In the genomic region with DNA sequence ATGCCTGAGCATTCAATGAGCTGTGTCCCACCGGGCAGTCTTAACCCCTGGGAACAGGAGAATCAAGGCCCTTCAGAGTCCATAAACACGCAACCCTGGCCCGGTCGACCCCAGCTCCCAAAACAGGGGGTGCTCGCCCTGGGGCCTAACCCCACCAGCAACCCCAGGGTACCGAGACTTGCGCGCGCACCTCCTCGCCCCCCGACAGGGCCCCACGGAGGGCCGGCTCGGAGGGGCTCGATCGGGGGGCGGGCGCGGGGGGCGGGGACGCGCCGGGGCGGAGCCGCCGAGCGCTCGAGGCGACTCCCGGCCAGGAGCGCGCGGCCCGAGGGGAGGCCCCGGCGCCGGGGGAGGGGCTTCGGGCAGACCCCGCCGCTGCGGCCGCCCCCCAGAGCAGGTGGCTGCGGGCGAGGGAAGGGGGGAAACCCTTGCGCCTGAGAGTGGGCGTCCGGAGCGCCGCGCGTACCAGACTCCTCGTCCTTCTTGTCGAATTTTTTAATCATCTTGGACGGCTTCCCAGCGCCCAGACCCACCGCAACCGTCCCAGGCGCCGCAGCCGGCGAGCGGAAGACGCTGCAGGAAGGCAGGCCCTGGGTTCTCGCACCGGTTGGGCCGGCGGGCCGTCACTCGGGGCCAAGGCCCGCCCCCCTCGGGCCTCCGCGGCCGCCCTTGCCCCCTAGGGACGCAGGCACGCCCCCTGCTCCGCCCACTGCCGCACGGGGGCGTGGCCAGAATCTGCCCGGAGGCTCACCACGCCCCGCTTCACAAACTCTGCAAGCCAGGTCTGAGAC, we compare ENCODE assay signal across 8 mouse cellular contexts. TPM values are rescaled to one million over a fixed set of nuclear protein-coding genes. Genes with fewer than 3 reads are reported as not detected.
A peak's percentile ranks its signal among the peaks of the same experiment; 100 is the strongest.
DNase-seq lines count a peak whose midpoint lies in the region; ATAC-seq and TF ChIP-seq lines count a peak whose summit lies in the region.

Gene Copg2 (minus strand): TSS at position 600 of the 791 bp plus-strand sequence.

- peak; percentile 48; the same call in 1 of the 2 replicates for TF ChIP-seq POLR2A in lung, adult 2 months (IDR thresholded peaks at IDR 0.05; ENCODE audit: borderline replicate concordance, extremely low read depth, low read depth, low read length)

- H3K4me1 ChIP-seq in forebrain, embryonic 15.5 days, result peaks cover 15% of the 10 kb centered on the region
- 0 out of 2 replicates have a peak, but pooled peaks cover 2% of the 10 kb centered on the region for H3K4me1 ChIP-seq in lung, adult 2 months (ENCODE audit: control insufficient read depth, insufficient read depth, low read length)

- peak within 1 kb of the TSS; percentile 64 for H3K4me2 ChIP-seq in forebrain, embryonic 15.5 days (replicated peaks)

- no peaks in the 10 kb centered on the region for H3K9me3 ChIP-seq in forebrain, embryonic 15.5 days

- under 1% methylated on average over 77 of the region's 83 CpGs for WGBS in forebrain, embryonic 15.5 days
- WGBS in lung, adult 2 months, result under 1% methylated on average over 68 of the region's 83 CpGs

- H3K36me3 ChIP-seq in forebrain, embryonic 15.5 days, result no peaks in the 10 kb centered on the region

- intact Hi-C loops in heart, postnatal 25 days (cut with DNase I), result no loop called here

- peak; percentile 91 for DNase-seq in ES-CJ7 (ENCODE audit: low read depth, low spot score)
- DNase-seq in cerebellum, adult 11 months, result peak; percentile 91
- peak; percentile 91 for DNase-seq in heart, postnatal 25 days (ENCODE audit: low spot score)
- DNase-seq in layer of hippocampus, adult 18-20 months (ENCODE audit: low spot score in 2 of 2), result peak; percentile 94 to 97
- DNase-seq in lung, adult 2 months, result peak; percentile 94
- peak; percentile 90 to 91 for DNase-seq in thymus, adult 18-20 months

- no peaks in the 10 kb centered on the region for H3K27me3 ChIP-seq in forebrain, embryonic 15.5 days

- H3K27ac ChIP-seq in forebrain, embryonic 15.5 days (replicated peaks), result peak within 1 kb of the TSS; percentile 99

- peak; percentile 99 for ATAC-seq in forebrain, embryonic 15.5 days (replicated peaks)
- ATAC-seq in neutrophil, adult 5-6 weeks (ENCODE audit: extremely low read depth, insufficient number of reproducible peaks, low FRiP score, poor library complexity, severe bottlenecking), result peak; percentile 97

- peak within 1 kb of the TSS; percentile 93 for H3K4me3 ChIP-seq in forebrain, embryonic 15.5 days
- H3K4me3 ChIP-seq in lung, adult 2 months (replicated peaks; ENCODE audit: extremely low read depth, low read depth, low read length), result peak within 1 kb of the TSS; percentile 91

- peak within 1 kb of the TSS; percentile 90 for H3K9ac ChIP-seq in forebrain, embryonic 15.5 days (replicated peaks)

- no peak for TF ChIP-seq CTCF in lung, adult 2 months (IDR thresholded peaks at IDR 0.05; ENCODE audit: insufficient read depth, low read length)

RNA-seq across cellular contexts. Expression of gene Copg2, which starts in this region (rescaled TPM):
- polyA plus RNA-seq in forebrain, embryonic 15.5 days (2015; fragmentation: Nextera tagmentation; extraction: Ambion mirVana), result 25.6 and 27.2 TPM in 2 replicates
- 10 to 100 TPM; 37.7 to 42.7 TPM for total RNA-seq in heart, postnatal 25 days (2021)
- 10 to 100 TPM; 86.9 to 92.5 TPM for total RNA-seq in layer of hippocampus, adult 18-20 months (2021)
- 6.8 and 11.1 TPM in 2 replicates for polyA plus RNA-seq in lung, adult 2 months (2012; rRNA removed)
- total RNA-seq in neutrophil, adult 5-6 weeks (2017), result 31.7 and 36.7 TPM in 2 replicates

Comparison
In these comparisons a context has a peak if more than half of its experiments do, and no peak if none do; other contexts are left out.
1. Peak in every context shown above with its lines: DNase-seq, ATAC-seq, H3K4me3 ChIP-seq and H3K27ac ChIP-seq.